28 mouse cellular contexts compared by ENCODE assay signal in genomic region chr5:5955783-5956182, GRCm38 (mm10).
DNase-seq lines count a peak whose midpoint lies in the region; ATAC-seq lines count a peak whose summit lies in the region.
"Had no signal": no experiment of that assay in that cellular context is flagged by ENCODE, and none has a peak within 500 bp of the region (broad histone marks: within the 10 kb centered on the region; RNA-seq: fewer than 3 reads in every experiment).

No protein-coding gene starts in this region.

- no peaks in the 10 kb centered on the region for H3K36me3 ChIP-seq in intestine, embryonic 15.5 days
- H3K36me3 ChIP-seq: embryonic facial prominence, embryonic 10.5 days; embryonic facial prominence, embryonic 13.5 days; forebrain, embryonic 12.5 days; forebrain, embryonic 15.5 days; heart, embryonic 12.5 days; heart, embryonic 15.5 days; hindbrain, embryonic 10.5 days; hindbrain, embryonic 13.5 days had no signal

- peak; percentile 11 to 42 for DNase-seq in frontal cortex, postnatal 36 days (ENCODE audit: low spot score in 2 of 2)
- no peak for DNase-seq in frontal cortex, postnatal 14 days (ENCODE audit: low spot score in 2 of 2)
- DNase-seq in left cerebral cortex, postnatal 36 days (ENCODE audit: low spot score in 2 of 2): peak; percentile 9 to 13
- DNase-seq in left cerebral cortex, adult 8-10 months (ENCODE audit: low spot score in 2 of 2): no peak
- peak; percentile 22 to 32 for DNase-seq in right cerebral cortex, postnatal 10 days (ENCODE audit: low spot score in 2 of 2)
- DNase-seq in right cerebral cortex, postnatal 4 days: no peak
- DNase-seq: adrenal gland, postnatal 14 days; cerebellum, adult 11-12 months; cerebellum, adult 8-10 months; cerebellum, postnatal 10 days; cerebellum, postnatal 36 days; embryo, embryonic 11 days; gastrocnemius, postnatal 25 days; heart, adult 18-20 months; heart, postnatal 10 days; heart, postnatal 36 days had no signal

- intact Hi-C loops in left cerebral cortex, postnatal 36 days (cut with DNase I): no loop called here

- H3K4me1 ChIP-seq in intestine, embryonic 15.5 days (replicated peaks): no peaks in the 10 kb centered on the region
- H3K4me1 ChIP-seq: embryonic facial prominence, embryonic 10.5 days; embryonic facial prominence, embryonic 13.5 days; forebrain, embryonic 12.5 days; forebrain, embryonic 15.5 days; heart, embryonic 12.5 days; heart, embryonic 15.5 days; hindbrain, embryonic 10.5 days; hindbrain, embryonic 13.5 days had no signal

- no peak overlapping the region for H3K27ac ChIP-seq in intestine, embryonic 15.5 days
- H3K27ac ChIP-seq: embryonic facial prominence, embryonic 10.5 days; embryonic facial prominence, embryonic 13.5 days; forebrain, embryonic 12.5 days; forebrain, embryonic 15.5 days; heart, embryonic 15.5 days; hindbrain, embryonic 10.5 days; hindbrain, embryonic 13.5 days had no signal

- no peaks in the 10 kb centered on the region for H3K9me3 ChIP-seq in intestine, embryonic 15.5 days
- H3K9me3 ChIP-seq: embryonic facial prominence, embryonic 10.5 days; embryonic facial prominence, embryonic 13.5 days; forebrain, embryonic 12.5 days; forebrain, embryonic 15.5 days; heart, embryonic 12.5 days; heart, embryonic 15.5 days; hindbrain, embryonic 10.5 days; hindbrain, embryonic 13.5 days had no signal

- no peak overlapping the region for H3K9ac ChIP-seq in intestine, embryonic 15.5 days
- H3K9ac ChIP-seq: embryonic facial prominence, embryonic 13.5 days; forebrain, embryonic 12.5 days; forebrain, embryonic 15.5 days; heart, embryonic 12.5 days; heart, embryonic 15.5 days; hindbrain, embryonic 13.5 days had no signal

- H3K4me2 ChIP-seq in intestine, embryonic 15.5 days (replicated peaks): no peak overlapping the region
- H3K4me2 ChIP-seq: embryonic facial prominence, embryonic 13.5 days; forebrain, embryonic 12.5 days; forebrain, embryonic 15.5 days; heart, embryonic 12.5 days; heart, embryonic 15.5 days; hindbrain, embryonic 13.5 days had no signal

- no peak overlapping the region for H3K4me3 ChIP-seq in intestine, embryonic 15.5 days (replicated peaks)
- H3K4me3 ChIP-seq: embryonic facial prominence, embryonic 10.5 days; embryonic facial prominence, embryonic 13.5 days; erythroblast, embryonic 14.5 days; forebrain, embryonic 12.5 days; forebrain, embryonic 15.5 days; heart, embryonic 12.5 days; heart, embryonic 15.5 days; hindbrain, embryonic 10.5 days; hindbrain, embryonic 13.5 days had no signal

- ATAC-seq in intestine, embryonic 15.5 days: no peak
- ATAC-seq: CD4-positive, CD25-positive, alpha-beta regulatory T cell, adult 4 months; forebrain, embryonic 15.5 days; hindbrain, embryonic 16.5 days had no signal

- H3K27me3 ChIP-seq in intestine, embryonic 15.5 days (replicated peaks): no peaks in the 10 kb centered on the region
- H3K27me3 ChIP-seq: embryonic facial prominence, embryonic 13.5 days; forebrain, embryonic 12.5 days; forebrain, embryonic 15.5 days; heart, embryonic 12.5 days; heart, embryonic 15.5 days; hindbrain, embryonic 13.5 days had no signal

- 79% methylated on average over 2 of the region's 2 CpGs for WGBS in intestine, embryonic 15.5 days

Comparison
In these comparisons a context has a peak if more than half of its experiments do, and no peak if none do; other contexts are left out.
1. DNase-seq: peak in frontal cortex, postnatal 36 days (2 of 2), left cerebral cortex, postnatal 36 days (2 of 2) and right cerebral cortex, postnatal 10 days (2 of 2); none in frontal cortex, postnatal 14 days (0 of 2), left cerebral cortex, adult 8-10 months (0 of 2) and right cerebral cortex, postnatal 4 days (single experiment).